Mouse (Mus musculus): ENCODE measurements around the gene Otub2.

- TF ChIP-seq POLR2A (IDR thresholded peaks at IDR 0.05; ENCODE audit: borderline replicate concordance, low read depth, low read length) (no peak), CTCF (IDR thresholded peaks at IDR 0.05; ENCODE audit: low read depth, low read length) (no peak)
These were observed 19.7 kb downstream of the Otub2 start for GRCm38 (mm10) chr12:103408144-103408543.
